Mouse (Mus musculus) ovary, postnatal 36 days (tissue): ENCODE measurements at regions not wholly inside any gene's neighbourhood (a gene's known extent, or its start where the extent isn't known, plus 50 kb on each side); places are given as distances from the start of the nearest gene placed in this dataset.

Experiments
- DNase-seq: peaks from one replicate; pipeline ENCODE4 v3.0.0; 2022; ENCODE audit warnings: low spot score, mixed read lengths

GRCm38 (mm10) chr13:107944831-107945230 is 99.4 kb upstream of the Smim15 start:
- DNase-seq: no peak

GRCm38 (mm10) chr13:107942979-107943378 is 101.3 kb upstream of the Smim15 start:
- no peak for DNase-seq

- DNase-seq: no peak
Observed at GRCm38 (mm10) chr13:107942297-107942962, 101.8 kb upstream of the Smim15 start.

GRCm38 (mm10) chr13:107939916-107940646 is 104.2 kb upstream of the Smim15 start:
- DNase-seq: peak; percentile 19

GRCm38 (mm10) chr13:107935611-107936010 is 108.6 kb upstream of the Smim15 start:
- no peak for DNase-seq

GRCm38 (mm10) chr13:107934691-107935090 is 109.6 kb upstream of the Smim15 start:
- DNase-seq: no peak

GRCm38 (mm10) chr13:107933598-107934571 is 110.4 kb upstream of the Smim15 start:
- DNase-seq: no peak

GRCm38 (mm10) chr13:107932423-107933032 is 111.7 kb upstream of the Smim15 start:
- no peak for DNase-seq

- DNase-seq: no peak
Observed at GRCm38 (mm10) chr13:107931216-107931615, 113.0 kb upstream of the Smim15 start.

- DNase-seq: no peak
Observed at GRCm38 (mm10) chr13:107927499-107928215, 116.6 kb upstream of the Smim15 start.

- no peak for DNase-seq
Observed at GRCm38 (mm10) chr13:107925470-107925869, 118.8 kb upstream of the Smim15 start.

- DNase-seq: no peak
Observed at GRCm38 (mm10) chr13:107923129-107924114, 120.8 kb upstream of the Smim15 start.

GRCm38 (mm10) chr13:107919403-107919802 is 124.8 kb upstream of the Smim15 start:
- no peak for DNase-seq

- no peak for DNase-seq
Observed at GRCm38 (mm10) chr13:107918478-107918877, 125.8 kb upstream of the Smim15 start.

GRCm38 (mm10) chr13:107918065-107918464 is 126.2 kb upstream of the Smim15 start:
- no peak for DNase-seq

- no peak for DNase-seq
Observed at GRCm38 (mm10) chr13:107917564-107917963, 126.7 kb upstream of the Smim15 start.

- DNase-seq: no peak
Observed at GRCm38 (mm10) chr13:107910125-107910524, 134.1 kb upstream of the Smim15 start.

GRCm38 (mm10) chr13:107909343-107910067 is 134.7 kb upstream of the Smim15 start:
- DNase-seq: no peak

GRCm38 (mm10) chr13:107907966-107908365 is 136.3 kb upstream of the Smim15 start:
- DNase-seq: no peak
